Mouse (Mus musculus) ES-E14 (cell line): ENCODE data around the gene Flot1.

Source experiments
- ZC3H11A ChIP-seq: IDR thresholded peaks from 2 replicates; pipeline ENCODE4 v1.6.1; 2012; ENCODE audit warnings: low read depth, mild to moderate bottlenecking, inconsistent platforms, low read length, borderline replicate concordance
- ZNF384 ChIP-seq: IDR thresholded peaks from 2 replicates; pipeline ENCODE4 v1.6.1; 2012; ENCODE audit warnings: low read depth, low read length, inconsistent platforms

DNA sequence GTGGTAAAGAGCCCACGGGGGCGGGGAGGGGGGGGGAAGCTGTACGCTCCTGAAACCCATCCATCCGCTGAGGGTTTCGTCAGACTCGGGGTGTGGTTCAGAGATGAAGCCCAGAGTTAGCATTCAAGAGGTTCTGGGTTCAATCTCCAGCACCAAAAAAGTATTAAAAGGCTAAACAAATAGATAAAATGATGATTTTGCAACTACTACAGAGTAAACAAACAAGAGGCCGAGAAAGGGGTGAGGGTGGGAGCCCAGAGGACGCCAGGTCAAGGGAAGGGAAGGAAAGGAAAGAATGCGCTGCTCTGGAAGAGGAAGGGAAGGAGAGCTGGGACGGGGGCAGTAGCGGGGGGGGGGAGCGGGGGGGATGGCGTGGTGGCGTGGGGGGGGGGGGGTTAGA, 6.3 kb upstream of the Flot1 start:
- TF ChIP-seq ZC3H11A: no peak
- TF ChIP-seq ZNF384: no peak
